Mouse (Mus musculus) thymus, postnatal 4 days (tissue): ENCODE measurements at regions not wholly inside any gene's neighbourhood (a gene's known extent, or its start where the extent isn't known, plus 50 kb on each side); places are given as distances from the start of the nearest gene placed in this dataset.

Experiments
- DNase-seq: peaks from one replicate; pipeline ENCODE4 v3.0.0; 2021

GRCm38 (mm10) chr3:17796766-17797165 lies 151.4 kb upstream of the Cypt12 start:
- DNase-seq, result no peak

GRCm38 (mm10) chr3:17798399-17798798 lies 149.8 kb upstream of the Cypt12 start:
- DNase-seq, result no peak

DNA sequence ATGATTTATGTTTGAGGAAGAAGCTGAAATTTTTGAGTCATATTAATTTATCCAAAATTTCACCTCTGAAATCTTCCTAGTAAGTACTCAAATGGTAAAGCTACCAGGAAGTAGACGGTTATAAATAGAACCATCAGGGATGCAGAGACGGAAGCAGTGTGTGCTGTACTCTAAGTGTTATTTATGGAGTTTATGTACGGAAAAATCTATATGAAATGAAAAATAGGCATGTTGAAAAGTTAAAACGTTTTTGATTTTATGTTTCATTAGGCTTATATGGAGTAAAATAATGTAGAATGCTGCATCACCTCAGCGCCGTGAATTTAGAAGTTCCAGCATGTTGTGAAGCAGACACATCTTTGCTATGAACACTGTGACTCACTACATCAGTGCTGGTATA lies 149.1 kb upstream of the Cypt12 start:
- DNase-seq, result no peak

GRCm38 (mm10) chr3:17800810-17801209 lies 147.4 kb upstream of the Cypt12 start:
- no peak for DNase-seq

- no peak for DNase-seq
Observed at GRCm38 (mm10) chr3:17801479-17801878, 146.7 kb upstream of the Cypt12 start.

DNA sequence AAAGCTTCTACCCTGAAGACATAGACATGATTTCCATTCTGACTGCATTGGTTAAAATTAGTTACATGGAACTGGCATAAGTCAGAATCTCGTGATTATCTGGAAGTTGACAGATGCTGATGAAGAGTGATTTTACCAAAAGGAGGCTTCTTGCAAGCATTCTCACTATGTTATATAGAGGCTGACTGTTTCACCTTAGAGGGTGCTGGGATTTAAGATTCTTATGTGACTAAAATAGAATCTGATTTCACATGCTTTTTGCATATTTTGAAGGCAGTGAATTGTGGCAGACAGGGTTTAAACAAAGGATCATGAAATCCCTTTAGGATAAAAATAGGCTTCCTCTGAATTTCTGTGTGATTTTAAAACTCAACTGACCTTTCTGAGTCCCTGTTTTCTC lies 143.0 kb upstream of the Cypt12 start:
- no peak for DNase-seq

GRCm38 (mm10) chr3:17811290-17811689 lies 136.9 kb upstream of the Cypt12 start:
- no peak for DNase-seq

DNA sequence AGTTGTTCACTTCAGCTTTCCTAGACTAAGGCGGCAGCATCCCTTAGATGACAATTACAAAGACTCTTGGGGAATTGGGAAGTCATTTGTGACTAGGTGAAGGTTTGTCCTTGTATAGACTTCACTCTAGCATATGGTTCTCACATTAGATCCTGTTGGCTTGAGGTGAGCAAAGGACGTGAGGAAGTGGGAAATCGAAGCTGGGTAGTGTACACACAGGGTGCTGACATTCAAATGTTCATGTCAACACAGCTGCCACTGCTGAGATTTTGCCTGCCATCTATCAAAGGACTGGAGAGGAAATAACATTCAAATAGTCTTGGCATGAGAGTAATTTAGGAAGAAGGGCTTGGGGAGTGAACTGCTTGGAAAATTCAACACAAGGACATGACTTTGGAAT lies 124.0 kb upstream of the Cypt12 start:
- DNase-seq, result no peak

DNA sequence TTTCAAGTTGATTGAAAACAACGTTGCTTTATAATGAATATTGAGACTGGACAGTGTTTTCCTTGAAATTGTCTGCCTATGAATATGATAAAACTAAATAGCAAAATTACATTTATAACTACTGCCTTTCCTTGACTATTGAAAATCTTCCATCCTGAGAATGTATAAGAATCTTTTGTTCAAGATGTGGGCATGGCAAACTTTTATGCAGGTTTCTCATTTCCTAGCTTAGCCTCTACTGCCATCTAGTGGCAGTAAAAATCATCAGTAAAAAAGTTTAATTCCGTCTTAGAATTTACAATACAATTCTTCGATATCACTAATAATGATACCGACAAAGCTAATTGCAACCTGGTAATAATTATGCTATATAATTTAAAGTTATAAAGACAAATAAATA lies 123.5 kb upstream of the Cypt12 start:
- DNase-seq, result no peak

GRCm38 (mm10) chr3:17825254-17825890 lies 122.8 kb upstream of the Cypt12 start:
- no peak for DNase-seq

- DNase-seq, result peak; percentile 31
Observed at GRCm38 (mm10) chr3:17834706-17835105, 113.5 kb upstream of the Cypt12 start.

GRCm38 (mm10) chr3:17847609-17848008 lies 100.6 kb upstream of the Cypt12 start:
- no peak for DNase-seq

DNA sequence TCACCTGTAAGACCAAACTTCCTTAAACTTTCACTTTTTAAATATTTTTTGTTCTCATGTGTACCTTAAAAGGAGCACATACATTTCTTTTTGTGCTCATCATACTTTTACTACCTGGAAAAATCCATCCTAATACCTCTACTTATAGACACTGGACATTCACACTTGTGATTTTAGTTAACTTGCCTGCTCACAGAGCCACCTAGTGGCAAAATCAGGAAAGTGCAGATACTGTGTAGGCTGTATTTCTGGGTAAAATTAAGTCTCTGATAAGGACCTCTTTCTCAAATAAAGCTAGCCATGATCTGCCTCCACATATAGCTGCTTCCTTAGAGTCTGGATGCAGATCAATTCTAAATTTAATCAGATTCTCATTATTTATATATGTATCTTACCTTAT lies 100.0 kb upstream of the Cypt12 start:
- peak; percentile 12 for DNase-seq

DNA sequence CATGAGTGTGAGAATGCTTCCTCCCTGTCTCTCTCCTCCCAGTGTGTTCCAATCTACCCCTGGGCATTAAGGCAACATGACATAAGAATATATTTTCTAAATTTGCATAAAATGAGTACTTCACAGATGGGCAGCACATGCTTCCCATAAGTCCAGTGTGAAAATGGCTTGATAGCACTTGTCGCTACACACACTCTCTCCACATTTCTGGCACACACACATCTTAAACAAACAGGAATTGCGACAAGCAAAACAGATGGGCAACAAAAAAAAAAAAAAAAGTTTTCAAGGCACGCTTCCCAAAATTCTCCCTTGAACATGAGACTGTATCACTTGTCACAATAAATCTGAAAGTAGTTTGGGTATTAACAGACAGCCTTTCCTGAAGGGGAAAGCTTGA lies 85.8 kb upstream of the Cypt12 start:
- no peak for DNase-seq

- DNase-seq, result no peak
Observed at GRCm38 (mm10) chr3:17865112-17865511, 83.1 kb upstream of the Cypt12 start.

GRCm38 (mm10) chr3:17870895-17871482 lies 77.2 kb upstream of the Cypt12 start:
- no peak for DNase-seq

- DNase-seq, result no peak
Observed at GRCm38 (mm10) chr3:17895869-17896268, 52.3 kb upstream of the Cypt12 start.

DNA sequence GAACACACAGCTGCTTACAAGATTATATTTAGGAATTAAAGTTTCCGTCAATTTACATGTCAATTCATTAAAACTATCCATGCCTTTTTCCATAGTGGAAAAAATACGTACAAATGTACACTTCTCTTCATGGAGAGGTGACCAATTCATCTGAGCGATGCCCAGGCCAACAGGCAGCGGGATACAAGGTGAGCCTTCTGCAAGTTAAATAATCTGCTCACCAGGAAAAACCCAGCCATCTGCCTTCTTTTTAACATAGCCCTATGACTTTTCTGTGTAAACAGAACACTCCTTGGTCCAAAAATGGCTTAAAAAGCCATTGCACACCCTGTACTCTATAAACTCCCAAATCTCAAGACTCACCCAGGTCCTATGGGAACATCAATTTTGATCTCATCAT lies 51.5 kb upstream of the Cypt12 start:
- DNase-seq, result no peak
